Mouse (Mus musculus) CH12.LX (cell line): ENCODE data around the gene Tmem240. TPM values are rescaled to one million over a fixed set of nuclear protein-coding genes. Genes with fewer than 3 reads are reported as not detected.

Experiments used
- DNase-seq: peaks from one replicate; pipeline ENCODE4 v3.0.0-alpha.2; 2013; ENCODE audit errors: extremely low read depth
- H3K27ac ChIP-seq: 2 replicates; pipeline ENCODE4 v1.5.1; 2012; ENCODE audit warnings: low read depth, mild to moderate bottlenecking, control low read depth, moderate library complexity; ENCODE audit not compliant: insufficient read depth
- H3K27me3 ChIP-seq: replicated peaks from 2 replicates; pipeline ENCODE3; 2012; ENCODE audit warnings: inconsistent platforms
- H3K36me3 ChIP-seq, 2 experiments: replicated peaks in 1 of 2; 2 replicates each; pipeline versions ENCODE3 to v1.6.1; 2012; ENCODE audit warnings: inconsistent platforms in 1 of 2, low read length in 1 of 2, mild to moderate bottlenecking in 1 of 2, mixed read lengths in 1 of 2, moderate library complexity in 1 of 2; ENCODE audit not compliant: control insufficient read depth in 1 of 2, insufficient read depth in 1 of 2
- H3K4me1 ChIP-seq, 2 experiments: 2 replicates each; pipeline ENCODE4 v1.6.1; 2012; ENCODE audit warnings: inconsistent platforms in 1 of 2, moderate library complexity in 1 of 2; ENCODE audit not compliant: insufficient read depth in 2 of 2, control insufficient read depth in 1 of 2
- H3K4me2 ChIP-seq: 2 replicates; pipeline ENCODE4 v1.6.1; 2012; ENCODE audit warnings: low read depth, mild to moderate bottlenecking, control low read depth; ENCODE audit not compliant: poor library complexity, insufficient read depth, severe bottlenecking
- H3K4me3 ChIP-seq, 3 experiments: fragments of 150-350 bp in 1 of 3; sonication (generic) in 1 of 3; replicated peaks in 1 of 3; 2 replicates each; pipeline versions ENCODE3 to v1.5.1; 2011 to 2012; ENCODE audit warnings: low read depth in 2 of 3, low read length in 2 of 3, mild to moderate bottlenecking in 2 of 3, moderate library complexity in 2 of 3, control low read depth in 1 of 3, improper control_type of control experiment in 1 of 3, inconsistent platforms in 1 of 3, mixed read lengths in 1 of 3; ENCODE audit not compliant: poor library complexity in 1 of 3
- H3K79me2 ChIP-seq: replicated peaks from 2 replicates; pipeline ENCODE4 v1.6.1; 2012; ENCODE audit warnings: mild to moderate bottlenecking, moderate library complexity; ENCODE audit not compliant: control insufficient read depth, poor library complexity, insufficient read depth, severe bottlenecking; ENCODE audit errors: extremely low read depth
- H3K9ac ChIP-seq: 2 replicates; pipeline ENCODE4 v1.6.1; 2012; ENCODE audit warnings: low read depth, mild to moderate bottlenecking, control low read depth, moderate library complexity; ENCODE audit not compliant: insufficient read depth
- H3K9me3 ChIP-seq: replicated peaks from 2 replicates; pipeline ENCODE3; 2012; ENCODE audit warnings: low read length, inconsistent platforms, mixed read lengths
- BHLHE40 ChIP-seq: IDR thresholded peaks from 2 replicates; pipeline ENCODE4 v1.6.1; 2011; ENCODE audit warnings: mild to moderate bottlenecking, low read depth, low read length, improper control_type of control experiment
- CHD2 ChIP-seq: IDR thresholded peaks from 2 replicates; pipeline ENCODE4 v1.6.1; 2011; ENCODE audit warnings: low read length, improper control_type of control experiment
- CTCF ChIP-seq, 2 experiments: IDR thresholded peaks in 1 of 2; conservative IDR thresholded peaks in 1 of 2; 2 replicates each; pipeline ENCODE4 v1.5.1; 2011 to 2012; ENCODE audit warnings: low read depth in 2 of 2, low read length in 2 of 2, improper control_type of control experiment in 1 of 2, inconsistent platforms in 1 of 2, mild to moderate bottlenecking in 1 of 2, moderate library complexity in 1 of 2
- E2F4 ChIP-seq: IDR thresholded peaks from 2 replicates; pipeline ENCODE4 v1.6.1; 2011; ENCODE audit warnings: low read depth, low read length, improper control_type of control experiment; ENCODE audit not compliant: insufficient replicate concordance
- ELF1 ChIP-seq: IDR thresholded peaks from 2 replicates; pipeline ENCODE4 v1.6.1; 2014; ENCODE audit warnings: low read depth, mild to moderate bottlenecking, inconsistent platforms, low read length, improper control_type of control experiment
- EP300 ChIP-seq: IDR thresholded peaks from 2 replicates; pipeline ENCODE4 v1.6.1; 2011; ENCODE audit warnings: low read length, improper control_type of control experiment
- ETS1 ChIP-seq: conservative IDR thresholded peaks from 2 replicates; pipeline ENCODE4 v1.6.1; 2012; ENCODE audit warnings: low read depth, mild to moderate bottlenecking, inconsistent platforms, low read length, improper control_type of control experiment, moderate library complexity
- GABPA ChIP-seq: IDR thresholded peaks from 2 replicates; pipeline ENCODE4 v1.6.1; 2012; ENCODE audit warnings: low read depth, low read length, improper control_type of control experiment, inconsistent platforms; ENCODE audit not compliant: insufficient replicate concordance
- JUND ChIP-seq: conservative IDR thresholded peaks from 2 replicates; pipeline ENCODE4 v1.6.1; 2011; ENCODE audit warnings: low read depth, low read length, improper control_type of control experiment
- KAT2A ChIP-seq: IDR thresholded peaks from 2 replicates; pipeline ENCODE4 v1.6.1; 2012; ENCODE audit warnings: low read length, improper control_type of control experiment, inconsistent platforms; ENCODE audit not compliant: insufficient replicate concordance
- MAX ChIP-seq: IDR thresholded peaks from 2 replicates; pipeline ENCODE4 v1.6.1; 2011; ENCODE audit warnings: low read length, improper control_type of control experiment
- MAZ ChIP-seq: IDR thresholded peaks from 2 replicates; pipeline ENCODE4 v1.6.1; 2012; ENCODE audit warnings: low read depth, mild to moderate bottlenecking, inconsistent platforms, low read length, improper control_type of control experiment, moderate library complexity
- MEF2A ChIP-seq: IDR thresholded peaks from 2 replicates; pipeline ENCODE4 v1.6.1; 2014; ENCODE audit warnings: low read depth, mild to moderate bottlenecking, inconsistent platforms, low read length, improper control_type of control experiment, borderline replicate concordance
- MXI1 ChIP-seq: IDR thresholded peaks from 2 replicates; pipeline ENCODE4 v1.6.1; 2011; ENCODE audit warnings: mild to moderate bottlenecking, low read depth, low read length, improper control_type of control experiment
- MYC ChIP-seq: IDR thresholded peaks from 2 replicates; pipeline ENCODE4 v1.6.1; 2011; ENCODE audit warnings: low read depth, mild to moderate bottlenecking, improper control_type of control experiment, low read length
- NELFE ChIP-seq: IDR thresholded peaks from 2 replicates; pipeline ENCODE4 v1.6.1; 2011; ENCODE audit warnings: low read depth, low read length, improper control_type of control experiment
- NRF1 ChIP-seq: IDR thresholded peaks from 2 replicates; pipeline ENCODE4 v1.6.1; 2014; ENCODE audit warnings: low read depth, mild to moderate bottlenecking, inconsistent platforms, low read length, improper control_type of control experiment, moderate library complexity
- PAX5 ChIP-seq: IDR thresholded peaks from 2 replicates; pipeline ENCODE4 v1.6.1; 2012; ENCODE audit warnings: low read length, inconsistent platforms, mixed read lengths
- RAD21 ChIP-seq: IDR thresholded peaks from 2 replicates; pipeline ENCODE4 v1.6.1; 2011; ENCODE audit warnings: low read depth, mild to moderate bottlenecking, low read length, improper control_type of control experiment, moderate library complexity
- RCOR1 ChIP-seq: conservative IDR thresholded peaks from 2 replicates; pipeline ENCODE4 v1.6.1; 2012; ENCODE audit warnings: low read depth, mild to moderate bottlenecking, inconsistent platforms, low read length, improper control_type of control experiment
- SIN3A ChIP-seq: IDR thresholded peaks from 2 replicates; pipeline ENCODE4 v1.6.1; 2012; ENCODE audit warnings: low read length, improper control_type of control experiment, inconsistent platforms
- SMC3 ChIP-seq: IDR thresholded peaks from 2 replicates; pipeline ENCODE4 v1.6.1; 2011; ENCODE audit warnings: low read depth, low read length, improper control_type of control experiment
- TBP ChIP-seq: conservative IDR thresholded peaks from 2 replicates; pipeline ENCODE4 v1.6.1; 2011; ENCODE audit warnings: low read depth, low read length, improper control_type of control experiment
- TCF12 ChIP-seq: IDR thresholded peaks from 2 replicates; pipeline ENCODE4 v1.6.1; 2014; ENCODE audit warnings: low read depth, mild to moderate bottlenecking, inconsistent platforms, low read length, improper control_type of control experiment
- USF2 ChIP-seq: conservative IDR thresholded peaks from 2 replicates; pipeline ENCODE4 v1.6.1; 2011; ENCODE audit warnings: low read depth, low read length, improper control_type of control experiment
- ZC3H11A ChIP-seq: IDR thresholded peaks from 2 replicates; pipeline ENCODE4 v1.6.1; 2012; ENCODE audit warnings: low read depth, mild to moderate bottlenecking, inconsistent platforms, low read length, improper control_type of control experiment
- ZKSCAN1 ChIP-seq: IDR thresholded peaks from 2 replicates; pipeline ENCODE4 v1.6.1; 2012; ENCODE audit warnings: low read depth, inconsistent platforms, low read length, improper control_type of control experiment, borderline replicate concordance
- ZMIZ1 ChIP-seq: IDR thresholded peaks from 2 replicates; pipeline ENCODE4 v1.6.1; 2012; ENCODE audit warnings: low read depth, mild to moderate bottlenecking, inconsistent platforms, low read length, improper control_type of control experiment
- ZNF384 ChIP-seq: IDR thresholded peaks from 2 replicates; pipeline ENCODE4 v1.6.1; 2012; ENCODE audit warnings: low read depth, low read length, improper control_type of control experiment, inconsistent platforms
- dilution Hi-C: fragments of 300-500 bp; cut with MboI; formaldehyde crosslinking; loops from 2 replicates; pipeline ENCODE4 v1.14.3; 2020; ENCODE audit warnings: low sequenced_read_pairs; ENCODE audit not compliant: extremely low pct_unique_long_range_greater_than_20kb, extremely low pct_ligation_motif_present
- in situ Hi-C: fragments of 300-500 bp; cut with MboI; formaldehyde crosslinking; loops from 3 replicates; pipeline ENCODE4 v1.14.3; 2019; ENCODE audit warnings: low sequenced_read_pairs, low pct_ligation_motif_present, low pct_unique_long_range_greater_than_20kb, mixed read lengths
- polyA plus RNA-seq: library from polyadenylated mRNA; unstranded; fragments of >175 nt; gene quantifications from 2 replicates; pipeline ENCODE4 v1.2.1, GENCODE M21; 2012; ENCODE audit warnings: low read depth; ENCODE audit not compliant: insufficient read length
- total RNA-seq, 2 experiments: library from RNA; depleted of rRNA; stranded (reverse); fragments of 300-350 nt in 1 of 2; fragments of >200 nt in 1 of 2; gene quantifications; 2 replicates each; pipeline ENCODE4 v1.2.3; 2012 to 2014

Tmem240 gene
- total and polyA plus RNA-seq, 3 experiments, result 0.14 to 0.38 TPM; not detected in 1

GRCm38 (mm10) chr4:155769496-155769879 is 34.9 kb downstream of the Tmem240 start:
- dilution Hi-C loops, result no loop called here
- Histone ChIP-seq H3K9ac (peak overlapping the region; percentile 68), H3K4me2 (peak overlapping the region; percentile 14), H3K79me2 (no peaks in the 10 kb centered on the region), H3K9me3 (no peaks in the 10 kb centered on the region), H3K27ac (no peak overlapping the region), H3K36me3 (no peaks in the 10 kb centered on the region), H3K4me3 (peak overlapping the region; percentile 57 to 58 (median 57)), H3K4me1 (peaks cover 8 to 25% of the 10 kb centered on the region in 2 experiments), H3K27me3 (peaks cover 40% of the 10 kb centered on the region)
- DNase-seq, result no peak
- no peak for TF ChIP-seq EP300
- no peak for TF ChIP-seq CTCF (conservative IDR thresholded peaks at IDR 0.05 in 1 of 2, IDR thresholded peaks at IDR 0.05 in 1 of 2; ENCODE audit: low read depth in 2 of 2, low read length in 2 of 2)
- no peak for TF ChIP-seq BHLHE40
- no peak for TF ChIP-seq ETS1
- TF ChIP-seq MAX, result no peak
- no peak for TF ChIP-seq KAT2A
- no peak for TF ChIP-seq RAD21
- TF ChIP-seq NRF1, result no peak
- TF ChIP-seq ZKSCAN1, result no peak
- TF ChIP-seq SMC3, result no peak
- no peak for TF ChIP-seq MEF2A
- TF ChIP-seq CHD2, result no peak
- TF ChIP-seq MYC, result no peak
- TF ChIP-seq ZC3H11A, result no peak
- TF ChIP-seq ZNF384, result no peak
- in situ Hi-C loops, result loop anchor here (5.0 kb wide), 1 partner anchor 37 kb away; the partner anchor contains the start of gene Tmem240

GRCm38 (mm10) chr4:155769880-155770512 is 35.4 kb downstream of the Tmem240 start:
- Histone ChIP-seq H3K36me3 (no peaks in the 10 kb centered on the region), H3K4me2 (peak overlapping the region; percentile 14), H3K9ac (peak overlapping the region; percentile 68), H3K9me3 (no peaks in the 10 kb centered on the region), H3K4me1 (peaks cover 10 to 30% of the 10 kb centered on the region in 2 experiments), H3K27ac (no peak overlapping the region), H3K27me3 (peaks cover 42% of the 10 kb centered on the region), H3K4me3 (peak overlapping the region; percentile 57 to 58 (median 57)), H3K79me2 (no peaks in the 10 kb centered on the region)
- dilution Hi-C loops (no loop called here), in situ Hi-C loops (loop anchor here (5.0 kb wide), 1 partner anchor 38 kb away; the partner anchor contains the start of gene Tmem240)
- peak; percentile 77 for DNase-seq
- TF ChIP-seq NELFE, result peak; percentile 90
- peak; percentile 52; the same call in 1 of the 2 replicates for TF ChIP-seq BHLHE40
- TF ChIP-seq ZMIZ1, result peak; percentile 85
- TF ChIP-seq CHD2, result no peak
- peak; percentile 73 for TF ChIP-seq TCF12
- TF ChIP-seq ELF1, result peak; percentile 82
- no peak for TF ChIP-seq GABPA
- TF ChIP-seq MYC, result peak; percentile 93
- peak; percentile 31 to 93; a peak in 3 of 4 replicates for TF ChIP-seq CTCF (conservative IDR thresholded peaks at IDR 0.05 in 1 of 2, IDR thresholded peaks at IDR 0.05 in 1 of 2; ENCODE audit: low read depth in 2 of 2, low read length in 2 of 2)
- peak; percentile 75 for TF ChIP-seq RAD21
- TF ChIP-seq MXI1, result peak; percentile 93
- TF ChIP-seq JUND, result no peak
- no peak for TF ChIP-seq ZKSCAN1
- TF ChIP-seq ZNF384, result no peak
- TF ChIP-seq RCOR1, result no peak; the same call in 1 of the 2 replicates
- peak; percentile 6; the same call in 1 of the 2 replicates for TF ChIP-seq EP300
- TF ChIP-seq SIN3A, result peak; percentile 71
- TF ChIP-seq KAT2A, result 0 out of 2 replicates have a peak, but pooled peaks have one; percentile 28
- no peak for TF ChIP-seq ETS1
- TF ChIP-seq E2F4, result no peak
- TF ChIP-seq USF2, result no peak
- no peak for TF ChIP-seq PAX5
- no peak for TF ChIP-seq TBP
- peak; percentile 67 for TF ChIP-seq MAZ
- peak; percentile 33; the same call in 1 of the 2 replicates for TF ChIP-seq NRF1
